Mouse (Mus musculus): Measurements from ENCODE around the gene Cpt1a. TPM values are rescaled to one million over a fixed set of nuclear protein-coding genes. Genes with fewer than 3 reads are reported as not detected.

Cpt1a gene
- polyA plus RNA-seq, 1 experiment: 2.1 TPM

- TF ChIP-seq GATA1 (IDR thresholded peaks at IDR 0.05; ENCODE audit: low read length): no peak
Observed at GRCm38 (mm10) chr19:3376966-3377715, 55.0 kb downstream of the Cpt1a start.

GRCm38 (mm10) chr19:3378614-3379013 lies 56.5 kb downstream of the Cpt1a start:
- TF ChIP-seq GATA1 (IDR thresholded peaks at IDR 0.05; ENCODE audit: low read length): no peak

- no peak for TF ChIP-seq GATA1 (IDR thresholded peaks at IDR 0.05; ENCODE audit: low read length)
Observed at GRCm38 (mm10) chr19:3388061-3388460, 65.9 kb downstream of the Cpt1a start.

- TF ChIP-seq GATA1 (IDR thresholded peaks at IDR 0.05; ENCODE audit: low read length): no peak
Observed at GRCm38 (mm10) chr19:3388629-3389057, 66.5 kb downstream of the Cpt1a start, which contains the start of gene Tesmin. Tesmin (plus strand) TSS chr19:3388857.

- TF ChIP-seq GATA1 (IDR thresholded peaks at IDR 0.05; ENCODE audit: low read length): no peak
Observed at GRCm38 (mm10) chr19:3389089-3389488, 67.0 kb downstream of the Cpt1a start.

GRCm38 (mm10) chr19:3392384-3392783 lies 70.2 kb downstream of the Cpt1a start:
- TF ChIP-seq GATA1 (IDR thresholded peaks at IDR 0.05; ENCODE audit: low read length): no peak

GRCm38 (mm10) chr19:3394216-3394615 lies 72.1 kb downstream of the Cpt1a start:
- no peak for TF ChIP-seq GATA1 (IDR thresholded peaks at IDR 0.05; ENCODE audit: low read length)

GRCm38 (mm10) chr19:3400057-3400456 lies 77.9 kb downstream of the Cpt1a start:
- no peak for TF ChIP-seq GATA1 (IDR thresholded peaks at IDR 0.05; ENCODE audit: low read length)

GRCm38 (mm10) chr19:3401504-3401903 lies 79.4 kb downstream of the Cpt1a start:
- no peak for TF ChIP-seq GATA1 (IDR thresholded peaks at IDR 0.05; ENCODE audit: low read length)

GRCm38 (mm10) chr19:3401943-3402342 lies 79.8 kb downstream of the Cpt1a start:
- no peak for TF ChIP-seq GATA1 (IDR thresholded peaks at IDR 0.05; ENCODE audit: low read length)

GRCm38 (mm10) chr19:3402390-3402789 lies 80.3 kb downstream of the Cpt1a start:
- TF ChIP-seq GATA1 (IDR thresholded peaks at IDR 0.05; ENCODE audit: low read length): no peak

GRCm38 (mm10) chr19:3404030-3404429 lies 81.9 kb downstream of the Cpt1a start:
- TF ChIP-seq GATA1 (IDR thresholded peaks at IDR 0.05; ENCODE audit: low read length): no peak

- no peak for TF ChIP-seq GATA1 (IDR thresholded peaks at IDR 0.05; ENCODE audit: low read length)
Observed at GRCm38 (mm10) chr19:3405531-3406281, 83.6 kb downstream of the Cpt1a start.

GRCm38 (mm10) chr19:3414268-3414733 lies 92.2 kb downstream of the Cpt1a start, which contains the start of gene Gal:
Gal (minus strand) TSS chr19:3414544.
- TF ChIP-seq GATA1 (IDR thresholded peaks at IDR 0.05; ENCODE audit: low read length): no peak

- TF ChIP-seq GATA1 (IDR thresholded peaks at IDR 0.05; ENCODE audit: low read length): no peak
Observed at GRCm38 (mm10) chr19:3419251-3419650, 97.1 kb downstream of the Cpt1a start.

GRCm38 (mm10) chr19:3422488-3422887 lies 100.4 kb downstream of the Cpt1a start:
- TF ChIP-seq GATA1 (IDR thresholded peaks at IDR 0.05; ENCODE audit: low read length): no peak

All from G1E-ER4 (cell line).